Comparison of ENCODE assay signal across 36 mouse cellular contexts in genomic region chrX:94378734-94379133, GRCm38 (mm10). TPM values are rescaled to one million over a fixed set of nuclear protein-coding genes. Genes with fewer than 3 reads are reported as not detected.
DNase-seq lines count a peak whose midpoint lies in the region; ATAC-seq and TF ChIP-seq lines count a peak whose summit lies in the region.
"Had no signal": no experiment of that assay in that cellular context is flagged by ENCODE, and none has a peak within 500 bp of the region (broad histone marks: within the 10 kb centered on the region; RNA-seq: fewer than 3 reads in every experiment).

No protein-coding gene starts in this region.

- H3K36me3 ChIP-seq in hindbrain, embryonic 14.5 days (replicated peaks; ENCODE audit: control insufficient read depth, insufficient read depth): peaks cover 14% of the 10 kb centered on the region; the same call in 1 of the 2 replicates
- no peaks in the 10 kb centered on the region for H3K36me3 ChIP-seq in hindbrain, embryonic 11.5 days (ENCODE audit: control insufficient read depth, insufficient read depth, low read length)
- H3K36me3 ChIP-seq in midbrain, embryonic 15.5 days (replicated peaks): no peaks in the 10 kb centered on the region
- H3K36me3 ChIP-seq in forebrain, embryonic 15.5 days: peaks cover 8% of the 10 kb centered on the region; the same call in 1 of the 2 replicates
- H3K36me3 ChIP-seq: limb, embryonic 15.5 days; liver, embryonic 15.5 days had no signal

- H3K4me3 ChIP-seq in gastrocnemius, adult 2 months: no peak overlapping the region
- no peak overlapping the region for H3K4me3 ChIP-seq in hindbrain, embryonic 14.5 days (replicated peaks; ENCODE audit: low read length)
- no peak overlapping the region for H3K4me3 ChIP-seq in hindbrain, embryonic 11.5 days (ENCODE audit: low read depth, low read length)
- no peak overlapping the region for H3K4me3 ChIP-seq in midbrain, embryonic 15.5 days
- no peak overlapping the region for H3K4me3 ChIP-seq in forebrain, embryonic 15.5 days
- H3K4me3 ChIP-seq: embryonic facial prominence, embryonic 12.5 days; heart, embryonic 10.5 days; limb, embryonic 10.5 days; limb, embryonic 15.5 days; liver, embryonic 15.5 days; megakaryocyte, embryonic 14.5 days had no signal

- no peak overlapping the region for H3K9ac ChIP-seq in hindbrain, embryonic 14.5 days
- H3K9ac ChIP-seq in hindbrain, embryonic 11.5 days (ENCODE audit: low read depth, low read length): no peak overlapping the region
- no peak overlapping the region for H3K9ac ChIP-seq in midbrain, embryonic 15.5 days
- no peak overlapping the region for H3K9ac ChIP-seq in forebrain, embryonic 15.5 days (replicated peaks)
- H3K9ac ChIP-seq: embryonic facial prominence, embryonic 12.5 days; limb, embryonic 15.5 days; liver, embryonic 15.5 days had no signal

- TF ChIP-seq POLR2A in brain, embryonic 14.5 days (IDR thresholded peaks at IDR 0.05; ENCODE audit: borderline replicate concordance, extremely low read depth, insufficient read depth, insufficient read length, poor library complexity, severe bottlenecking): no peak

- ATAC-seq in hindbrain, embryonic 14.5 days (ENCODE audit: low FRiP score): no peak
- no peak for ATAC-seq in hindbrain, embryonic 11.5 days (ENCODE audit: low FRiP score)
- ATAC-seq in midbrain, embryonic 15.5 days (replicated peaks): 0 out of 2 replicates have a peak, but pooled peaks have one; percentile 58
- no peak for ATAC-seq in forebrain, embryonic 15.5 days (replicated peaks)
- ATAC-seq: forebrain, embryonic 14.5 days; intestine, embryonic 16.5 days had no signal

- intact Hi-C loops in gastrocnemius, adult 2 months (cut with DNase I): no loop called here

- peaks cover 73% of the 10 kb centered on the region for H3K27me3 ChIP-seq in hindbrain, embryonic 14.5 days (ENCODE audit: control insufficient read depth, insufficient read depth, low read length)
- H3K27me3 ChIP-seq in hindbrain, embryonic 11.5 days (ENCODE audit: control insufficient read depth, insufficient read depth, low read length): peaks cover 14% of the 10 kb centered on the region; the same call in 1 of the 2 replicates
- peaks cover 6% of the 10 kb centered on the region for H3K27me3 ChIP-seq in midbrain, embryonic 15.5 days (replicated peaks)
- 0 out of 2 replicates have a peak, but pooled peaks cover 10% of the 10 kb centered on the region for H3K27me3 ChIP-seq in forebrain, embryonic 15.5 days
- H3K27me3 ChIP-seq: CH12.LX had no signal

- TF ChIP-seq CTCF in gastrocnemius, adult 2 months (IDR thresholded peaks at IDR 0.05): no peak
- TF ChIP-seq CTCF in brain, embryonic 14.5 days (IDR thresholded peaks at IDR 0.05; ENCODE audit: borderline replicate concordance, extremely low read depth, insufficient read depth, insufficient read length): no peak

- no peak overlapping the region for H3K4me2 ChIP-seq in hindbrain, embryonic 14.5 days (replicated peaks)
- H3K4me2 ChIP-seq in hindbrain, embryonic 11.5 days (replicated peaks; ENCODE audit: low read depth, low read length): no peak overlapping the region
- no peak overlapping the region for H3K4me2 ChIP-seq in midbrain, embryonic 15.5 days
- H3K4me2 ChIP-seq in forebrain, embryonic 15.5 days (replicated peaks): no peak overlapping the region
- H3K4me2 ChIP-seq: embryonic facial prominence, embryonic 12.5 days; limb, embryonic 15.5 days; liver, embryonic 15.5 days had no signal

- 66% methylated on average over 5 of the region's 5 CpGs for whole genome bisulfite sequencing in hindbrain, embryonic 14.5 days
- WGBS in hindbrain, embryonic 11.5 days: 75% methylated on average over 5 of the region's 5 CpGs
- WGBS in midbrain, embryonic 15.5 days: 49% methylated on average over 5 of the region's 5 CpGs
- WGBS in forebrain, embryonic 15.5 days: 66% methylated on average over 5 of the region's 5 CpGs

- H3K9me3 ChIP-seq in hindbrain, embryonic 14.5 days (ENCODE audit: control insufficient read depth, low read length): no peaks in the 10 kb centered on the region
- no peaks in the 10 kb centered on the region for H3K9me3 ChIP-seq in hindbrain, embryonic 11.5 days (ENCODE audit: control insufficient read depth, low read length)
- no peaks in the 10 kb centered on the region for H3K9me3 ChIP-seq in midbrain, embryonic 15.5 days
- no peaks in the 10 kb centered on the region for H3K9me3 ChIP-seq in forebrain, embryonic 15.5 days
- H3K9me3 ChIP-seq: embryonic facial prominence, embryonic 12.5 days; heart, embryonic 10.5 days; limb, embryonic 10.5 days; limb, embryonic 15.5 days; liver, embryonic 15.5 days; megakaryocyte, embryonic 14.5 days had no signal

- peak overlapping the region; percentile 44 for H3K27ac ChIP-seq in gastrocnemius, adult 2 months
- 0 out of 2 replicates have a peak overlapping the region, but pooled peaks have one; percentile 14 for H3K27ac ChIP-seq in hindbrain, embryonic 14.5 days
- no peak overlapping the region for H3K27ac ChIP-seq in hindbrain, embryonic 11.5 days (ENCODE audit: low read depth, low read length)
- no peak overlapping the region for H3K27ac ChIP-seq in midbrain, embryonic 15.5 days
- no peak overlapping the region for H3K27ac ChIP-seq in forebrain, embryonic 15.5 days (replicated peaks)
- H3K27ac ChIP-seq: embryonic facial prominence, embryonic 12.5 days; heart, embryonic 10.5 days; limb, embryonic 10.5 days; limb, embryonic 15.5 days; liver, embryonic 15.5 days; stomach, postnatal 0 days had no signal

- H3K4me1 ChIP-seq in hindbrain, embryonic 14.5 days (replicated peaks; ENCODE audit: control insufficient read depth, insufficient read depth, low read length): no peaks in the 10 kb centered on the region
- no peaks in the 10 kb centered on the region for H3K4me1 ChIP-seq in hindbrain, embryonic 11.5 days (replicated peaks; ENCODE audit: control insufficient read depth, insufficient read depth, low read length)
- H3K4me1 ChIP-seq in midbrain, embryonic 15.5 days: no peaks in the 10 kb centered on the region
- no peaks in the 10 kb centered on the region for H3K4me1 ChIP-seq in forebrain, embryonic 15.5 days
- H3K4me1 ChIP-seq: embryonic facial prominence, embryonic 12.5 days; heart, embryonic 10.5 days; limb, embryonic 10.5 days; limb, embryonic 15.5 days; liver, embryonic 15.5 days; megakaryocyte, embryonic 14.5 days had no signal

- no peak for DNase-seq in gastrocnemius, adult 2 months
- no peak for DNase-seq in gastrocnemius, postnatal 10 days
- no peak for DNase-seq in hindbrain, embryonic 14.5 days (ENCODE audit: low spot score)
- no peak for DNase-seq in hindbrain, embryonic 11.5 days (ENCODE audit: low spot score)
- DNase-seq in brain, embryonic 14.5 days (ENCODE audit: low read depth): peak; percentile 32
- DNase-seq in urinary bladder, adult 18-20 months (ENCODE audit: low spot score in 2 of 2): no peak
- DNase-seq: cerebellum, adult 11-12 months; cerebellum, adult 9-11 months; embryo, embryonic 11 days; kidney, adult 9 months; kidney, postnatal 14 days; layer of hippocampus, adult 9-11 months; lung, postnatal 36 days; right cerebral cortex, postnatal 25 days; thymus, adult 18-20 months; thymus, postnatal 25 days had no signal

RNA-seq across cellular contexts. Expression of gene Apoo, which starts 11.8 kb away (rescaled TPM):
- 100 to 1,000 TPM; 182 to 212 TPM for total RNA-seq in gastrocnemius, adult 2 months (2021)
- total RNA-seq in gastrocnemius, postnatal 10 days (2021): 100 to 1,000 TPM; 122 to 171 TPM
- polyA plus RNA-seq in hindbrain, embryonic 14.5 days (2014; fragmentation: Nextera tagmentation; extraction: Ambion mirVana): 132 and 141 TPM in 2 replicates
- 123 and 127 TPM in 2 replicates for polyA plus RNA-seq in hindbrain, embryonic 11.5 days (2014; fragmentation: Nextera tagmentation; extraction: Ambion mirVana)
- 32.0 and 34.2 TPM in 2 replicates for polyA plus RNA-seq in brain, embryonic 14.5 days (2012; rRNA removed)
- 114 and 119 TPM in 2 replicates for polyA plus RNA-seq in midbrain, embryonic 15.5 days (2015; fragmentation: Nextera tagmentation; extraction: Ambion mirVana)
- 115 and 121 TPM in 2 replicates for polyA plus RNA-seq in forebrain, embryonic 15.5 days (2015; fragmentation: Nextera tagmentation; extraction: Ambion mirVana)

RNA-seq across cellular contexts. Expression of gene Fam90a1b, which starts 12.2 kb away (rescaled TPM):
- total RNA-seq in gastrocnemius, adult 2 months (2021): not detected
- total RNA-seq in gastrocnemius, postnatal 10 days (2021): under 1 TPM in 1 of 2 experiments, not detected in 1; 0.14 TPM
- polyA plus RNA-seq in hindbrain, embryonic 14.5 days (2014; fragmentation: Nextera tagmentation; extraction: Ambion mirVana): 0.16 and 0.28 TPM in 2 replicates
- polyA plus RNA-seq in hindbrain, embryonic 11.5 days (2014; fragmentation: Nextera tagmentation; extraction: Ambion mirVana): 0.25 TPM in 1 of 2 replicates, not detected in the other
- 0.15 and 0.35 TPM in 2 replicates for polyA plus RNA-seq in brain, embryonic 14.5 days (2012; rRNA removed)
- 0.20 and 0.31 TPM in 2 replicates for polyA plus RNA-seq in midbrain, embryonic 15.5 days (2015; fragmentation: Nextera tagmentation; extraction: Ambion mirVana)
- 0.14 TPM in 1 of 2 replicates, not detected in the other for polyA plus RNA-seq in forebrain, embryonic 15.5 days (2015; fragmentation: Nextera tagmentation; extraction: Ambion mirVana)
- total RNA-seq: adrenal gland, postnatal 14 days; gastrocnemius, adult 18-20 months; heart, postnatal 10 days; hematopoietic stem cell, adult 5-6 weeks; neutrophil, adult 5-6 weeks had no signal
- polyA plus RNA-seq: C2C12; intestine, embryonic 16.5 days; lung, embryonic 16.5 days; spleen, adult 2 months; stomach, postnatal 0 days had no signal

Comparison
In these comparisons a context has a peak if more than half of its experiments do, and no peak if none do; other contexts are left out.
1. H3K27ac ChIP-seq: peak in gastrocnemius, adult 2 months (single experiment) and hindbrain, embryonic 14.5 days (single experiment); none in hindbrain, embryonic 11.5 days (single experiment), midbrain, embryonic 15.5 days (single experiment) and forebrain, embryonic 15.5 days (single experiment).